Mouse (Mus musculus): ENCODE data around the gene Iqgap1. TPM values are rescaled to one million over a fixed set of nuclear protein-coding genes. Genes with fewer than 3 reads are reported as not detected.

The Iqgap1 gene
- polyA plus RNA-seq, 1 experiment, result 112 TPM

GRCm38 (mm10) chr7:80823875-80824682 lies 1.7 kb downstream of the Iqgap1 start:
- Histone ChIP-seq H3K36me3 (ENCODE audit: control insufficient read depth, insufficient read depth, low read length) (no peaks in the 10 kb centered on the region), H3K27ac (ENCODE audit: control insufficient read depth, insufficient read depth, low read length) (no peak overlapping the region), H3K27me3 (ENCODE audit: control insufficient read depth, insufficient read depth, low read length) (no peaks in the 10 kb centered on the region), H3K4me3 (ENCODE audit: control insufficient read depth, insufficient read depth, low read length) (no peak overlapping the region), H3K4me1 (replicated peaks; ENCODE audit: control insufficient read depth, insufficient read depth, low read length) (peaks cover 11% of the 10 kb centered on the region)
- TF ChIP-seq POLR2A (IDR thresholded peaks at IDR 0.05; ENCODE audit: control insufficient read depth, extremely low read depth, insufficient read depth, low read length, poor library complexity) (no peak), CTCF (IDR thresholded peaks at IDR 0.05; ENCODE audit: borderline replicate concordance, control insufficient read depth, extremely low read depth, insufficient read depth, low read length, poor library complexity) (no peak)
- no peak for DNase-seq
- WGBS, result 75% methylated on average over 11 of the region's 11 CpGs

GRCm38 (mm10) chr7:80823267-80823666 lies 2.5 kb downstream of the Iqgap1 start:
- Histone ChIP-seq H3K27ac (ENCODE audit: control insufficient read depth, insufficient read depth, low read length) (no peak overlapping the region), H3K4me3 (ENCODE audit: control insufficient read depth, insufficient read depth, low read length) (no peak overlapping the region), H3K27me3 (ENCODE audit: control insufficient read depth, insufficient read depth, low read length) (no peaks in the 10 kb centered on the region), H3K36me3 (ENCODE audit: control insufficient read depth, insufficient read depth, low read length) (no peaks in the 10 kb centered on the region), H3K4me1 (replicated peaks; ENCODE audit: control insufficient read depth, insufficient read depth, low read length) (peaks cover 5% of the 10 kb centered on the region)
- TF ChIP-seq CTCF (IDR thresholded peaks at IDR 0.05; ENCODE audit: borderline replicate concordance, control insufficient read depth, extremely low read depth, insufficient read depth, low read length, poor library complexity) (no peak), POLR2A (IDR thresholded peaks at IDR 0.05; ENCODE audit: control insufficient read depth, extremely low read depth, insufficient read depth, low read length, poor library complexity) (no peak)
- 87% methylated on average over 4 of the region's 4 CpGs for WGBS
- no peak for DNase-seq

DNA sequence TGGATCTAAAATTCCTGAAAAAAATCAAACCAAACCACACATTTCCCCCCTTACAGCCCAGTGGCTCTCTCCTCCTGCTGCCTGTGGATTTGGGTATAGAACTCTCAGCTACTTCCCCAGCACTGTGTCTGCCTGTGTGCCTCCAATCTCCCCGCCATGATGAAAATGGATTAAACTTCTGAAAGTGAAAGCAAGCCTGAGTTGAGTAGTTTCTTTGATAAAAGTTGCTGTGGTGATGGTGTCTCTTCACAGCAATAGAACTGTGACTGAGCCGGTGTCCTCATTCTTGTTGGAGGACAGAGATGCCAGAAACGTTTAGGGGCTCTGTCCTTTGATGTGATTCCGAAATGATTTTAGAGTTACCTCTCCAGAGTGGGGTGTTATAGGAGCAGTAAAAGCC lies 4.9 kb downstream of the Iqgap1 start:
- H3K27me3 ChIP-seq (ENCODE audit: control insufficient read depth, insufficient read depth, low read length), result no peaks in the 10 kb centered on the region
- no peak for DNase-seq
- TF ChIP-seq POLR2A (IDR thresholded peaks at IDR 0.05; ENCODE audit: control insufficient read depth, extremely low read depth, insufficient read depth, low read length, poor library complexity), result no peak
- no peak for TF ChIP-seq CTCF (IDR thresholded peaks at IDR 0.05; ENCODE audit: borderline replicate concordance, control insufficient read depth, extremely low read depth, insufficient read depth, low read length, poor library complexity)
- no peak overlapping the region for H3K4me3 ChIP-seq (ENCODE audit: control insufficient read depth, insufficient read depth, low read length)
- WGBS, result 78% methylated on average over 4 of the region's 4 CpGs
- no peaks in the 10 kb centered on the region; the same call in 1 of the 2 replicates for H3K4me1 ChIP-seq (replicated peaks; ENCODE audit: control insufficient read depth, insufficient read depth, low read length)
- H3K36me3 ChIP-seq (ENCODE audit: control insufficient read depth, insufficient read depth, low read length), result no peaks in the 10 kb centered on the region
- H3K27ac ChIP-seq (ENCODE audit: control insufficient read depth, insufficient read depth, low read length), result no peak overlapping the region

GRCm38 (mm10) chr7:80816641-80817040 lies 9.1 kb downstream of the Iqgap1 start:
- 94% methylated on average over 5 of the region's 5 CpGs for WGBS
- H3K36me3 ChIP-seq (ENCODE audit: control insufficient read depth, insufficient read depth, low read length), result no peaks in the 10 kb centered on the region

GRCm38 (mm10) chr7:80813397-80813796 lies 12.4 kb downstream of the Iqgap1 start:
- H3K27me3 ChIP-seq (ENCODE audit: control insufficient read depth, insufficient read depth, low read length), result no peaks in the 10 kb centered on the region
- WGBS, result 96% methylated on average over 4 of the region's 4 CpGs
- H3K36me3 ChIP-seq (ENCODE audit: control insufficient read depth, insufficient read depth, low read length), result no peaks in the 10 kb centered on the region
- no peak overlapping the region for H3K4me3 ChIP-seq (ENCODE audit: control insufficient read depth, insufficient read depth, low read length)
- H3K4me1 ChIP-seq (replicated peaks; ENCODE audit: control insufficient read depth, insufficient read depth, low read length), result no peaks in the 10 kb centered on the region
- DNase-seq, result no peak
- no peak for TF ChIP-seq CTCF (IDR thresholded peaks at IDR 0.05; ENCODE audit: borderline replicate concordance, control insufficient read depth, extremely low read depth, insufficient read depth, low read length, poor library complexity)
- no peak for TF ChIP-seq POLR2A (IDR thresholded peaks at IDR 0.05; ENCODE audit: control insufficient read depth, extremely low read depth, insufficient read depth, low read length, poor library complexity)
- H3K27ac ChIP-seq (ENCODE audit: control insufficient read depth, insufficient read depth, low read length), result no peak overlapping the region

More at GRCm38 (mm10) chr7:80816641-80817040, 9.1 kb downstream of the Iqgap1 start:
- no peak overlapping the region for H3K27ac ChIP-seq (ENCODE audit: control insufficient read depth, insufficient read depth, low read length)
- DNase-seq, result no peak
- H3K4me3 ChIP-seq (ENCODE audit: control insufficient read depth, insufficient read depth, low read length), result no peak overlapping the region
- no peaks in the 10 kb centered on the region for H3K27me3 ChIP-seq (ENCODE audit: control insufficient read depth, insufficient read depth, low read length)
- H3K4me1 ChIP-seq (replicated peaks; ENCODE audit: control insufficient read depth, insufficient read depth, low read length), result no peaks in the 10 kb centered on the region
- TF ChIP-seq CTCF (IDR thresholded peaks at IDR 0.05; ENCODE audit: borderline replicate concordance, control insufficient read depth, extremely low read depth, insufficient read depth, low read length, poor library complexity) (no peak), POLR2A (IDR thresholded peaks at IDR 0.05; ENCODE audit: control insufficient read depth, extremely low read depth, insufficient read depth, low read length, poor library complexity) (no peak)

DNA sequence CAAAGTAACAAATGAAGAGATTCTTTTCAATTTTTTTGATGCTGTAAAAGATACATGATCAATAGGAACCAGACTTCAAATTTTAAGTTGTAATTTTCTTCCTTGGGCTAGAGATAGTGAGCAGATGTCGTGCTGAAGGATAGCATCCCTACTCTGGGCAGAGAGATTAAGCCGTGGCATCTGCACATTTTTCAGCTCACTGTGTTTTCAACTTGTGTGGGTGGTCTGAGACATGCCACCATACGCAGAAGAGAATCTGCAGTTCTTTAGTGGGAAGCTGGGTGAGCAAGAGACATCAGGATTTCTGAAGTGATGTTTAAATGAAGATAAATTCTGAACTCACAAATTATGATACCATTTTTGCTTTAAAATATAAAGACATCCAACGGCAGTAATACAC lies 19.4 kb downstream of the Iqgap1 start:
- TF ChIP-seq POLR2A (IDR thresholded peaks at IDR 0.05; ENCODE audit: control insufficient read depth, extremely low read depth, insufficient read depth, low read length, poor library complexity), result no peak
- TF ChIP-seq CTCF (IDR thresholded peaks at IDR 0.05; ENCODE audit: borderline replicate concordance, control insufficient read depth, extremely low read depth, insufficient read depth, low read length, poor library complexity), result no peak
- Histone ChIP-seq H3K27me3 (ENCODE audit: control insufficient read depth, insufficient read depth, low read length) (no peaks in the 10 kb centered on the region), H3K27ac (ENCODE audit: control insufficient read depth, insufficient read depth, low read length) (no peak overlapping the region), H3K36me3 (ENCODE audit: control insufficient read depth, insufficient read depth, low read length) (no peaks in the 10 kb centered on the region), H3K4me1 (replicated peaks; ENCODE audit: control insufficient read depth, insufficient read depth, low read length) (peaks cover 5% of the 10 kb centered on the region), H3K4me3 (ENCODE audit: control insufficient read depth, insufficient read depth, low read length) (no peak overlapping the region)
- no peak for DNase-seq
- WGBS, result 91% methylated on average over 4 of the region's 4 CpGs
